Mouse (Mus musculus) heart, embryonic 12.5 days (tissue): ENCODE results near the gene Cbs. TPM values are rescaled to one million over a fixed set of nuclear protein-coding genes. Genes with fewer than 3 reads are reported as not detected.
A peak's percentile ranks its signal among the peaks of the same experiment; 100 is the strongest.
"Not testable (repeated sequence)": the region's sequence is repeated elsewhere in the genome, so short reads cannot be mapped to it uniquely, and the experiment has no call there.

Experiments
- ATAC-seq: fragments of 200-750 bp; cut with Nextera tagmentation; 2 replicates; pipeline ENCODE4 v1.8.0; 2017; ENCODE audit warnings: moderate TSS enrichment, moderate library complexity; ENCODE audit not compliant: insufficient number of reproducible peaks, low FRiP score
- H3K27ac ChIP-seq: fragments of 300-500 bp; sonication (generic); 2 replicates; pipeline ENCODE4 v1.5.1; 2016; ENCODE audit warnings: mild to moderate bottlenecking, moderate library complexity; ENCODE audit not compliant: poor library complexity, severe bottlenecking
- H3K27me3 ChIP-seq: fragments of 300-500 bp; sonication (generic); replicated peaks from 2 replicates; pipeline ENCODE4 v1.6.1; 2016; ENCODE audit warnings: mild to moderate bottlenecking, moderate library complexity
- H3K36me3 ChIP-seq: fragments of 300-500 bp; sonication (generic); 2 replicates; pipeline ENCODE4 v1.6.1; 2016; ENCODE audit warnings: mild to moderate bottlenecking, moderate library complexity
- H3K4me1 ChIP-seq: fragments of 300-500 bp; sonication (generic); replicated peaks from 2 replicates; pipeline ENCODE4 v1.6.1; 2016; ENCODE audit warnings: mild to moderate bottlenecking
- H3K4me2 ChIP-seq: fragments of 300-500 bp; sonication (generic); 2 replicates; pipeline ENCODE4 v1.6.1; 2016; ENCODE audit warnings: mild to moderate bottlenecking, moderate library complexity
- H3K4me3 ChIP-seq: fragments of 300-500 bp; sonication (generic); 2 replicates; pipeline ENCODE4 v1.5.1; 2016; ENCODE audit warnings: mild to moderate bottlenecking
- H3K9ac ChIP-seq: fragments of 300-500 bp; sonication (generic); 2 replicates; pipeline ENCODE4 v1.6.1; 2016; ENCODE audit warnings: mild to moderate bottlenecking, moderate library complexity
- H3K9me3 ChIP-seq: fragments of 300-500 bp; sonication (generic); replicated peaks from 2 replicates; pipeline ENCODE4 v1.6.1; 2016; ENCODE audit warnings: mild to moderate bottlenecking, moderate library complexity
- WGBS: fragments of 180-500 bp; shearing (Covaris S2); methylation state at CpG from one replicate; pipeline ENCODE4 v1.1.7; 2016; 5-methylcytosine and 5-hydroxymethylcytosine counted together
- polyA plus RNA-seq: library from polyadenylated mRNA; unstranded; fragments of >200 nt; fragmentation: Nextera tagmentation; extraction: Ambion mirVana; gene quantifications from 2 replicates; pipeline ENCODE4 v1.2.1, GENCODE M21; 2016

The Cbs gene
- polyA plus RNA-seq, 1 experiment from 2014 or later = 0.70 TPM

GRCm38 (mm10) chr17:31613086-31613755, 23.8 kb downstream of the Cbs start:
- H3K27me3 ChIP-seq = no peaks in the 10 kb centered on the region
- H3K4me2 ChIP-seq = no peak overlapping the region
- H3K27ac ChIP-seq = no peak overlapping the region
- WGBS = 55% methylated on average over 4 of the region's 4 CpGs
- no peaks in the 10 kb centered on the region for H3K36me3 ChIP-seq
- H3K9me3 ChIP-seq = no peaks in the 10 kb centered on the region
- H3K4me3 ChIP-seq = no peak overlapping the region
- peaks cover 6% of the 10 kb centered on the region; the same call in 1 of the 2 replicates for H3K4me1 ChIP-seq
- no peak overlapping the region for H3K9ac ChIP-seq
- 0 out of 2 replicates have a peak, but pooled peaks have one; percentile 6 for ATAC-seq

GRCm38 (mm10) chr17:31609895-31610294, 27.1 kb downstream of the Cbs start:
- Histone ChIP-seq H3K27me3 (no peaks in the 10 kb centered on the region), H3K27ac (no peak overlapping the region), H3K36me3 (peaks cover 16% of the 10 kb centered on the region), H3K9me3 (no peaks in the 10 kb centered on the region), H3K4me3 (no peak overlapping the region), H3K4me2 (no peak overlapping the region), H3K4me1 (peaks cover 9% of the 10 kb centered on the region; the same call in 1 of the 2 replicates), H3K9ac (no peak overlapping the region)
- no peak for ATAC-seq
- 86% methylated on average over 3 of the region's 3 CpGs for WGBS

GRCm38 (mm10) chr17:31609173-31609572, 27.9 kb downstream of the Cbs start:
- H3K9me3 ChIP-seq, H3K27me3 ChIP-seq, H3K4me2 ChIP-seq, H3K27ac ChIP-seq, H3K9ac ChIP-seq, ATAC-seq, H3K4me1 ChIP-seq, H3K4me3 ChIP-seq: not testable (repeated sequence)
- peaks cover 24% of the 10 kb centered on the region for H3K36me3 ChIP-seq
- 94% methylated on average over 3 of the region's 3 CpGs for WGBS

- Histone ChIP-seq H3K36me3 (peaks cover 40% of the 10 kb centered on the region), H3K27me3 (no peaks in the 10 kb centered on the region), H3K9me3 (no peaks in the 10 kb centered on the region), H3K27ac (no peak overlapping the region), H3K4me1 (0 out of 2 replicates have a peak, but pooled peaks cover 3% of the 10 kb centered on the region), H3K9ac (no peak overlapping the region), H3K4me3 (no peak overlapping the region), H3K4me2 (no peak overlapping the region)
- 81% methylated on average over 8 of the region's 8 CpGs for WGBS
- no peak for ATAC-seq
Observed at GRCm38 (mm10) chr17:31607256-31607951, 29.6 kb downstream of the Cbs start.

- ATAC-seq = no peak
- Histone ChIP-seq H3K36me3 (peaks cover 46% of the 10 kb centered on the region), H3K9ac (no peak overlapping the region), H3K4me2 (no peak overlapping the region), H3K27me3 (no peaks in the 10 kb centered on the region), H3K27ac (no peak overlapping the region), H3K4me3 (no peak overlapping the region), H3K4me1 (0 out of 2 replicates have a peak, but pooled peaks cover 9% of the 10 kb centered on the region), H3K9me3 (no peaks in the 10 kb centered on the region)
- 79% methylated on average over 7 of the region's 7 CpGs for WGBS
Observed at GRCm38 (mm10) chr17:31606424-31606823, 30.6 kb downstream of the Cbs start.

- no peak overlapping the region for H3K27ac ChIP-seq
- no peak overlapping the region for H3K4me2 ChIP-seq
- 86% methylated on average over 8 of the region's 8 CpGs for WGBS
- H3K36me3 ChIP-seq = peaks cover 61% of the 10 kb centered on the region
- 0 out of 2 replicates have a peak, but pooled peaks cover 7% of the 10 kb centered on the region for H3K4me1 ChIP-seq
- ATAC-seq = no peak
- H3K9ac ChIP-seq = no peak overlapping the region
- no peaks in the 10 kb centered on the region for H3K27me3 ChIP-seq
- no peak overlapping the region for H3K4me3 ChIP-seq
- no peaks in the 10 kb centered on the region for H3K9me3 ChIP-seq
Observed at GRCm38 (mm10) chr17:31598593-31598992, 38.4 kb downstream of the Cbs start.

DNA sequence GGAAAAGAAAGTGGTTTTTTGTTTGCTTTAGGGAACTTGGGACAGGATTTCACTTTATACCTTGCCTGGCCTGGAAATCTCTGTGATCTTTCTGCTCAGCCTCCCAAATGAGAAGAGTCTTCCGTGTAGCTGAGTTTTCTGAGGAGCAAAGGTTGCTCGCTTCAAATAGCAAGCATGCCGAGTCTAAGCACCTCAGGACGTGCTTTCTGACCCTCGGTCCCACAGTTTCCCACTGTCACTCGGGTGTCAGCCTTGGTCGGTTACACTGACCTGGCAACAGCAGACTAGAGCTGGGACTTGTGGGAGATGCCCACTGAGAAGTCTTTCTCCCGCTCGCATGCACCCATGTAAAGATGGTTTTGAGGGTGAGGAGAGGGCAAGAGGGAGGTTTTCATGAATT, 39.1 kb downstream of the Cbs start:
- no peaks in the 10 kb centered on the region for H3K27me3 ChIP-seq
- no peak overlapping the region for H3K9ac ChIP-seq
- H3K4me2 ChIP-seq = no peak overlapping the region
- no peak overlapping the region for H3K4me3 ChIP-seq
- peaks cover 59% of the 10 kb centered on the region for H3K36me3 ChIP-seq
- ATAC-seq = no peak
- 82% methylated on average over 9 of the region's 9 CpGs for WGBS
- H3K9me3 ChIP-seq = no peaks in the 10 kb centered on the region
- no peak overlapping the region for H3K27ac ChIP-seq
- 0 out of 2 replicates have a peak, but pooled peaks cover 7% of the 10 kb centered on the region for H3K4me1 ChIP-seq

GRCm38 (mm10) chr17:31595077-31595476, 42.0 kb downstream of the Cbs start:
- 83% methylated on average over 5 of the region's 5 CpGs for WGBS
- Histone ChIP-seq H3K27me3 (no peaks in the 10 kb centered on the region), H3K4me3 (no peak overlapping the region), H3K9ac (no peak overlapping the region), H3K4me1 (peaks cover 5% of the 10 kb centered on the region), H3K4me2 (no peak overlapping the region), H3K27ac (no peak overlapping the region), H3K36me3 (peaks cover 69% of the 10 kb centered on the region), H3K9me3 (no peaks in the 10 kb centered on the region)
- no peak for ATAC-seq

- 75% methylated on average over 7 of the region's 7 CpGs for WGBS
- peaks cover 67% of the 10 kb centered on the region for H3K36me3 ChIP-seq
- no peak overlapping the region for H3K9ac ChIP-seq
- no peak overlapping the region for H3K27ac ChIP-seq
- H3K9me3 ChIP-seq = no peaks in the 10 kb centered on the region
- peaks cover 5% of the 10 kb centered on the region for H3K4me1 ChIP-seq
- H3K4me2 ChIP-seq = no peak overlapping the region
- H3K4me3 ChIP-seq = no peak overlapping the region
- no peak for ATAC-seq
- H3K27me3 ChIP-seq = no peaks in the 10 kb centered on the region
Observed at GRCm38 (mm10) chr17:31594590-31594989, 42.4 kb downstream of the Cbs start.

DNA sequence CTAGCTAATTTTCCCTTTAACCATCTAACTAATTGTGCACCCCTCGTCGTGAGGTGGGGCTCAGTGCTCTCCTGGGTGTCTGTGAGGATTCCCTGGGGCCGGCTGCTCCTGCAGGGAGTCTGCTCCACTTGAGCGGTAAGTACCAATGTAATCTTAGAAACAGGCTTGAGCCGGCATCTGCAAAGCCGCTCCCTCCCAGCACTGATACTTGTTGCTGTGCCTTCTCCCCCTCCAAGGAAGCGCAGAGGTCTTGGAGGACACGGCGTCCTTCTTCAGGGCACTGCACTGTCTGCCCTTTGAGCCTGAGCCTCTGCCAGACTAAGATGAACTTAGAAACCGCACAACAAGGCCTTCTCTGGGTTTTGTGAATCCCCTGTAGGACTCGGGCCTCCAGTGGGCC, 46.2 kb downstream of the Cbs start:
- Histone ChIP-seq H3K36me3 (peaks cover 49% of the 10 kb centered on the region), H3K4me1 (peaks cover 14% of the 10 kb centered on the region), H3K9ac (no peak overlapping the region), H3K4me2 (no peak overlapping the region), H3K4me3 (no peak overlapping the region), H3K27me3 (no peaks in the 10 kb centered on the region), H3K9me3 (no peaks in the 10 kb centered on the region), H3K27ac (no peak overlapping the region)
- 74% methylated on average over 11 of the region's 11 CpGs for WGBS
- ATAC-seq = no peak

DNA sequence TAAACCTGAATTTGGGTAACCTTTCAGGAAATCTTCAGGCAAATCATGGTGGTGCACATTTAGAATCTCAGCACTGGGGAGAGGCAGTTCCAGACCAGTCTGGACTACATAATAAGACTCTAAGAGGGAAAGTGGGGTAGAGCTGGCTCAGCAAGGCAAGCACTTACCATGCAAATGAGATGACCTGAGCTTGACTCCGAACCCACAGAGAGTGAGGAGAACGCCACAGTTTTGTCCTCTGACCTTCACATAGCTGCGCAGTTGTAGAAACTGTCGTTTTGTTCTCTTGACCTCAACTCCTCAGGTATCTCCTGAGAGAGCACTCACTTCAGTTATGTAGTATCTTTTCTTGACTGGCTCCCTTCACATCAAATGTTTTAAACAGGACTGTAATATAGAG, 48.3 kb downstream of the Cbs start:
- WGBS = 61% methylated on average over 4 of the region's 4 CpGs
- H3K27ac ChIP-seq = no peak overlapping the region
- H3K9ac ChIP-seq = no peak overlapping the region
- peaks cover 48% of the 10 kb centered on the region for H3K36me3 ChIP-seq
- no peaks in the 10 kb centered on the region for H3K27me3 ChIP-seq
- H3K4me1 ChIP-seq = peaks cover 16% of the 10 kb centered on the region
- H3K9me3 ChIP-seq = no peaks in the 10 kb centered on the region
- ATAC-seq = no peak
- H3K4me2 ChIP-seq = no peak overlapping the region
- H3K4me3 ChIP-seq = no peak overlapping the region
